Mouse (Mus musculus): ENCODE data around the gene Tbl1xr1.

- no peak for TF ChIP-seq USF1 (IDR thresholded peaks at IDR 0.05; ENCODE audit: low read depth)
- TF ChIP-seq TCF12 (IDR thresholded peaks at IDR 0.05; ENCODE audit: insufficient read depth, poor library complexity, severe bottlenecking), result no peak
- no peak for TF ChIP-seq POLR2A (IDR thresholded peaks at IDR 0.05; ENCODE audit: insufficient read length, low read depth)
- TF ChIP-seq E2F4 (IDR thresholded peaks at IDR 0.05; ENCODE audit: insufficient read depth), result no peak
- no peak for TF ChIP-seq MYOD1 (IDR thresholded peaks at IDR 0.05; ENCODE audit: control insufficient read depth in 1 of 3, insufficient read length in 2 of 3, low read depth in 2 of 3)
- no peak for TF ChIP-seq MAX (IDR thresholded peaks at IDR 0.05; ENCODE audit: low read depth)
Observed at GRCm38 (mm10) chr3:22131277-22131676, 54.8 kb downstream of the Tbl1xr1 start.

Data from myocyte (in vitro differentiated cells).